Mouse (Mus musculus) megakaryocyte progenitor cell, adult 5-6 weeks (primary cell): ENCODE results near the gene Wdr95. TPM values are rescaled to one million over a fixed set of nuclear protein-coding genes. Genes with fewer than 3 reads are reported as not detected.

Experiments
- ATAC-seq: replicated peaks from 2 replicates; pipeline ENCODE4 v1.8.0; 2016; ENCODE audit warnings: mild to moderate bottlenecking, moderate TSS enrichment, inconsistent platforms; ENCODE audit not compliant: poor library complexity
- total RNA-seq, 2 experiments: library from RNA; stranded (forward) in 1 of 2; stranded (reverse) in 1 of 2; fragments of 157-497, 149-512 nt in 1 of 2; fragments of 200-1000 nt in 1 of 2; gene quantifications; 2 replicates each; pipeline versions ENCODE4 v1.2.3 to v1.2.4; 2015 to 2017

The Wdr95 gene
- total RNA-seq, 2 experiments from 2014 or later, result not detected

- ATAC-seq, result no peak
Measured at GRCm38 (mm10) chr5:149658022-149658421, 129.5 kb downstream of the Wdr95 start.

- no peak for ATAC-seq
Measured at GRCm38 (mm10) chr5:149658741-149659413, 130.4 kb downstream of the Wdr95 start.

DNA sequence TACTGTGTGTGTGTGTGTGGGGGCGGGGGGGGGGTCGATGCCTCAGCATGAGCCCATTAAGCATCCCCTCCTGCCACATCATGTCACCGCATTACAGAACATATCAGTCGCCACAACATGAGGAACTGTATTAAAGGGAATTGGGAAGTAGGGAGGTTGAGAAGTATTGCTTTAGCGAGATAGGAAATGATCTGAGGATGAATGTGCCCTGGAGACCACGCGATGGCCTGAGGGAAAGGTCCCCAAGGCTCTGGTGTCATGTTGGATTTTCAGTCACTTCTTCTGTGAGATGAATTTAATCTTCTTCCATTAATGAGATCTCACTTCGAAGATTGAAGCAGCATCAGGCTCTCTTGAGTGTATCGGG, 130.9 kb downstream of the Wdr95 start:
- ATAC-seq, result peak; percentile 36

DNA sequence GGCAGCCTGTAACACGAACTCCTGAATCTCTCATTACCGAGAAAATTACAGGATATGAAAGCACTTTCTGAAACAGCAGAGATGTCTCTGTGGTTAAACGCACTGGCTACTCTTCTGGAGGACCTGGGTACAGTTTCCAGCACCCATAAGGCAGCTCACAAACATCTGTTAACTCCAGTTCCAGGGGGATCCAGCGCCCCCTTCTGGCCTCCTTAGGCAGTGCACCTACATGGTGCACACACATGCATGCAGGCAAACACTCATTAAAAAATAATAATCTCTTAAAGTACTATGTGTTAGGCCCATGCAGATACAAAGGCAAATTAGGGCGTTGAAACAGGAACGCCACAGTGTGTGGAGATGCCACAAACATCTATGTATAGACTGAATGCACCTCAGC, 132.9 kb downstream of the Wdr95 start:
- ATAC-seq, result no peak

Other genes starting within 250 kb of the Wdr95 start
- gene Medag, start 116.9 kb upstream of the Wdr95 start, total RNA-seq (2015), result 0.07 TPM in 1 of 2 replicates, not detected in the other
- not detected in 2 replicates for gene Medag, start 116.9 kb upstream of the Wdr95 start, total RNA-seq (2017)
- not detected in 2 replicates for gene Tex26, start 89.0 kb upstream of the Wdr95 start, total RNA-seq (2015)
- not detected in 2 replicates for gene Tex26, start 89.0 kb upstream of the Wdr95 start, total RNA-seq (2017)
- gene Hsph1, start 107.7 kb downstream of the Wdr95 start, total RNA-seq (2015), result 70.9 and 82.2 TPM in 2 replicates
- gene Hsph1, start 107.7 kb downstream of the Wdr95 start, total RNA-seq (2017), result 39.1 and 39.6 TPM in 2 replicates
- gene B3glct, start 149.6 kb downstream of the Wdr95 start, total RNA-seq (2015), result 8.9 and 10.9 TPM in 2 replicates
- gene B3glct, start 149.6 kb downstream of the Wdr95 start, total RNA-seq (2017), result 5.9 and 9.7 TPM in 2 replicates